Mouse (Mus musculus): ENCODE results near the gene Gemin6.

GRCm38 (mm10) chr17:80235477-80235876 lies 11.2 kb downstream of the Gemin6 start:
- TF ChIP-seq EP300 (IDR thresholded peaks at IDR 0.05; ENCODE audit: insufficient read depth, low read depth, low read length) (no peak), CTCF (IDR thresholded peaks at IDR 0.05) (no peak)
